Mouse (Mus musculus) yolk sac, embryonic 10.5 days (tissue): ENCODE measurements around the gene Mical1.

Experiments
- DNase-seq: peaks from one replicate; pipeline ENCODE4 v3.0.0-alpha.2; 2017; ENCODE audit warnings: low spot score

The Mical1 gene

DNA sequence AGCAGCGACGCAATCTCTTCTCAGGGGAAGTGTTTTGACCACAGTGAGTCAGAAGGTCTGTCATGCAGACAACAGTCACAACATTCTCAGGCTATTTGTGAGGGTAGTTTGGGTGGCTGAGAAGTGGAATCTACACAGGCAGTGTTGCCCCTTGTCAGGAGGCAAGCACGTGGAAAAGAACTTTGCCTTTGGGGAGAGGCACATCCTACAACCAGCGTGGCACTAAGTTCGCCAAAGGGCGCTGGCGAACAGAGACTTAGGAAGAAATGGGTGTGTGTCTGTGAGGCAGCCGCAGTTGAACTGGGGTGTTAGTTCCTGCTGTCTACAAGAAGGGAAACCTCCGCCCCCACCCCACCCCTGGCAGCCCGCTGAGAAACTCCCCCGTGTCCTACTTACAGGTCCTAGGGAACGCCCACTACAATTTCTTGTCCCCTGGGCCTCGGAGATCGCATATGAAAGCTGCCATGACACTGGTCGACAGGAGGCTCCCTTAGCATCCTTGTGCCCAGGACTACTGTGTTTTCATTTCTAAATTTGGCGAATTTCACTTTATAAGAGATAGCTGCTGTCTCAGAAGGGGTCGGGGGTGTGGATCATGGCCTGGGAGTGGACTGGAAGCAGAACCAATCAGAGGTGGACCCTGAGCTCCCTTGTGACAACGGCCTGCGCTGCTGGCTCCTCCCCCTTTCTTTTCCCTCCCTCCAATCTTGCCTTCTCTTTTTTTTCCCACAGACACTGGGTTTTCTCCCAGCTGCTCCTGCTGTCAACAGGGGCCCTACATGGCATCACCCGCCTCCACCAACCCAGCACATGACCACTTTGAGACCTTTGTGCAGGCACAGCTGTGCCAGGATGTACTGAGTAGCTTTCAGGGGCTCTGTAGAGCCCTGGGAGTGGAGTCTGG lies 1.4 kb downstream of the Mical1 start:
- DNase-seq: peak; percentile 70

DNA sequence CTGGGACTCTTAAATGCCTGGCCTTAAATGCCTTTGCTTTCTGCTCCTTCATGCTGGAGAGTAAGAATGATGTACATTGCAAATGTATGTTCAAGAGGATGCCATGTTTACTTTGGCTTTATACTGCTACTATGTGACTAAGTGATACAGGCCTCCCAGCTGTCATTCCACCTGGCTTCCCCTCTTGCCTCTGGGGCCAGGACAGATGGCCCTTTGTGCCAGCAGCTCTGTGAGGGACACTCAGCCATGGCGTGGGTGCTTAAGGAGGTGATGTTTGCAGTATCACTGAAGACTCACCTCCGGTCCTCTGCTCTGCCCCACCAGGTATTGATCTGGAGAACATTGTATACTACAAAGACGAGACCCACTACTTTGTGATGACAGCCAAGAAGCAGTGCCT lies 3.8 kb downstream of the Mical1 start:
- DNase-seq: no peak

DNA sequence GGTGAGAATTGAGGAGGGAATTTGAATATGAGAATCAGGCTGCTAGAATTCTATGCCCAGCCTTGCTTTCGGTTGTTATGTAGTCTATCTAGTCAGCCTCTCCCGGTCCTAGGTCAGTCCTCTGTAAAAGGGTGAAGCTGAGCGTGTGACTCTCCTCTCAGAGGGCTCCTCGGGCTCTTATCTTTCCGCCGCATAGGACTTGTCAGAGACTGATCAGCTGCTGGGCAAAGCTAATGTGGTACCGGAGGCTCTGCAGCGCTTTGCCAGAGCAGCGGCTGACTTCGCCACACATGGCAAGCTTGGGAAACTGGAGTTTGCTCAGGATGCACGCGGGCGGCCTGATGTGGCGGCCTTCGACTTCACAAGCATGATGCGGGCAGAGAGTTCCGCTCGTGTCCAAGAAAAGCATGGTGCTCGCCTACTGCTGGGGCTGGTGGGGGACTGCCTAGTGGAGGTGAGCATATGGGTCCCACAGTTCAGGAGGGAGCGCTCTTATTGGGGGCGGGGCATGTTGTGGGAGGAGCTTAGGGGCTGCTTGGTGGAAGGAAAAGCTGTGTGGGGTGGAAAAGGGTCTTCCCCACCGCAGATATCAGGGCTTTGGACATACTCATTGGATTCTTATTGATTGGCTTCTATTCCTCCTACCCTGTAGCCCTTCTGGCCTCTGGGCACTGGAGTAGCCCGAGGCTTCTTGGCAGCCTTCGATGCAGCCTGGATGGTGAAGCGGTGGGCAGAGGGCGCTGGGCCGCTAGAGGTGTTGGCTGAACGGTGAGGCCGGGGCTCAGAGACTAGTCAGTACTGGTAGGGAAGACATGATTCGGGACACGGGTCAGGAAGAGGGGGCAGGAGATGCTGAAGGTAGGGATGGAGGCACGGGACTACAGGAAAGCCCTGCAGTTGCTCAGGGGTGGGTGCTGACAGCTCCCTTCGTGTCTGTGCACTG lies 5.1 kb downstream of the Mical1 start:
- no peak for DNase-seq

DNA sequence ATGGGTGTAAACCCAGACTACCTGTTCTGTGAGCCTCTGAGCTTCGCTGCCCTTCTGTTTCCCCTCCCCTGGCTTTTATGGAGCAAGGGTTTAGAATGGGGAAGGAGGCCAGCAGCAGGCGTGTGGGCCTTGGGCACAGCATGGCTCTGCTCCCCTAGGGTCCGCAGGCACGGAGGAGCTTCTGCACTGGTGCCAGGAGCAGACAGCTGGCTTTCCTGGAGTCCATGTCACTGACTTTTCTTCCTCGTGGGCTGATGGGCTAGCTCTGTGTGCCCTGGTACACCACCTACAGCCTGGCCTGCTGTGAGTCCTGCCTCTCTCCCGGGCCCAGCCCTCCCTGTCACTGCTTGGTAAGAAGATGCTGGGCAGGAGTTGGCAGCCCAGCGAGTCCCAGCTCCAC lies 6.3 kb downstream of the Mical1 start:
- no peak for DNase-seq

DNA sequence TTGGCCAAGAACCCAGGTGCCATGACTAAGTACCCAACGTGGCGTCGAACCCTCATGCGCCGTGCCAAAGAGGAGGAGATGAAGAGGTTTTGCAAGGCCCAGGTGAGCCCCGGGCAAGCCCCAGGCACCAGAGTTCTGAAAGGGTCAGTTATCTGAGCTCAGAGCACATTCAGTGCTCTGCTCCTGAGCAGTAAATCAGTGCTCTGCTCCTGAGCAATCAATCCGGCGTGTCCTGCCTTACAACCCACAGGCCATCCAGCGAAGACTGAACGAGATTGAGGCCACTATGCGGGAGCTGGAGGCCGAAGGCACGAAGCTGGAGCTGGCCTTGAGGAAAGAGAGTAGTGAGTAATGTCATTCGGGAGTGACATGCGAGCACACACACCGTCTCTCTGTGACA lies 9.7 kb downstream of the Mical1 start:
- no peak for DNase-seq

DNA sequence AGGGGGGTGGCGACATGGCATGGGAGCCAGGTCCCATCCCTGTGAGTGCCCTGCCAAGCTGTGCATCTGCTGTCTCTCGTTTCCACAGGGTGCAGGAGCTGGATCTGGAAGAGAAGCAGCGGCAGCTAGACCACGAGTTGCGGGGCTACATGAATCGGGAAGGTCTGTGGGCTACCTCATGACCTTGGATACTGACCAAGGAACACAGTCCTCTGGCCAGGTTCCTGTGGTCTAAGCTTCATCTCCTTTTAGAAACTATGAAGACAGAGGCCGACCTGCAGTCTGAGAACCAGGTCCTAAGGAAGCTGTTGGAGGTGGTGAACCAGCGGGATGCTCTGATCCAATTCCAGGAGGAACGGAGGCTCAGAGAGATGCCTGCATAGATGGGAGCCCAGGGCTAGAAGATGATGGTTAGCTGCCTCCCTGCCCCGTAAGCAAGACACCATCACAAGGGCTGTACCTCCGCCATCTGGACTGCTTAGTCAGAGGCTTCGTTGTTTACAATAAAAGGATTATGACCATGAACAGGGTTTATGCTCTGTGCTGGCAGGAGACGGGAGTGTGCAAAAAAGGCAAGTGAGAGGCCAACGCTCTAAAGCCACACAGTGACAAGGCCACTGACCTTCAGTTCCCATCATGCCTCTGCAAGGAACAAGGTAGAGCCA lies 10.5 kb downstream of the Mical1 start:
- DNase-seq: no peak

DNA sequence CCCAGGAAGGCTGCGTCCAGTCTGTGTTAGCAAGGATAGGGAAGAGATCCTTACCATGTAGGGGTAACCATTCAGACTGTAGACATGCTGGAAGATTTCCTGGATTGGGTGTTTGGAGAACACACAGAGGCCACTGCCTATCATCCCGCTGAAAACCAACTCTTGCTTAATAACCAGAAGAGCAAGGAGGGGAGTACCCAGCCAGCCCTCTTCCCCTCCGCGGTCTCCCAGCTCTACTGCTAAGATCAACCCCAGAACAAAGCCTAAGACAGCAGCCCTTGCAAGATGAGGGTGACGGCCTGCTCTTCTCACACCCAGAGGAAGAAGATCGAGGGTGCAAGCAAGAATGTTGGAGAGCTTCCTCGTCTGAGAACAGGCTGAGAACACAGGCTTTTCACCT lies 12.8 kb downstream of the Mical1 start:
- no peak for DNase-seq

DNA sequence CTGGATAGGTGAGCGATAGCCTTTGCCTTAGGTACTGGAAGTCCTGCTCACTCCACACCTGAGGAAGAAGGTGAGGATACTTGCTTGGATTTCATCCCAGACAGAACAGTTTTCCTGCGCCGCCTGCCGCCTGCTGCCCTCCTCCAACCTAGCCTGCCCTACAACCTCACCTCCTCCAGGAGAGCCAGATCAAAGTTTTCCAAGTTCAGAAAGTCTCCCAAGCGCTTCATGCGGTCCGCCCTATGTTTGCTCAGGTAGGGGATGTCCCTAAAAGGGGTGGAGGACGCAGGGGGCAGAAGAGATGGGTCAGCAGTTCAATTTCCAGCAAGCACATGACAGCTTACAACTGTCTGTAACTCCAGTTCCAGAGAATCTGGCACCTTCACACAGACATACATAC lies 13.2 kb downstream of the Mical1 start:
- DNase-seq: peak; percentile 79

DNA sequence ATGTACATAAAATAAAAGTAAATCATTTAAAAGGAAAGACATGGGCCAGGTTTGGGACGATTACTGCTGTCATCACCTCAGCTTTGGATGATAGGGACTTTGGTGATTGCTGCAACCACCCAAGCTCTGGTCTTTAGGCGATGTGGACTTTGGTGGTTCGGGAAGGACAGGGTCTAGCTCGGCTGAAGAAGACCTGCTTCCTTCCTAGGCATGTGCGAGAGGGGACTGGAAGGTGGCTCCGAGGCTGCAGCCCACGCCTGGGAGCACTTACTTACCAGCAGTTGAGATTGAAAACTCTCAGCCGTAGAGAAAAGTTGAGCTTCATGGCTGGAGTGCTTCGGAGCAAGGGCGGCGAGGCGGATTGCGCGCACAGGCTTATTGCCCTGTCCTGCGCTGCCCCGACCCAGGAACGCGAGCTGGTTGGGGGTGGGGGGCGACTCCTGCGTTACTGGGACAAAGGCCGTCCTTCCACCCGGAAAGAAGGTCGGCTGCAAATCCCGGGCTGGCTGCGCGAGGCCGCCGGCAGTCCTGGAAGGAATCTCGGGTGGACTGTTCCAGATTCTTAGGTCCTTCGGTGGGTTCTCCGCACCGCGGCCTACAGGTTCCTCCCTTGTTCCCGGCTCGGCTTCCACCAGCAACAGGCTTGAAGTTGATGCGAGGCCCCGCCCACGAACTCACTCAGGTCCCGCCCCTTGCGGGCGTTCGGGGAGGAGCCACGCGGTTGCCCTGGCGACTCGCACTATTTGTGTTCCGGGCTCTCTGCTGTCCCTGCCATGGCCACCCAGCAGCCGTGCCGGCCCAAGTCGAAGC lies 13.8 kb downstream of the Mical1 start, which contains the start of the genes Smpd2 and Ppil6:
Smpd2 (minus strand) TSS at position 662 of the 810 bp plus-strand sequence.
Ppil6 (plus strand) TSS at position 732 of the 810 bp plus-strand sequence.
- peak; percentile 97 for DNase-seq

DNA sequence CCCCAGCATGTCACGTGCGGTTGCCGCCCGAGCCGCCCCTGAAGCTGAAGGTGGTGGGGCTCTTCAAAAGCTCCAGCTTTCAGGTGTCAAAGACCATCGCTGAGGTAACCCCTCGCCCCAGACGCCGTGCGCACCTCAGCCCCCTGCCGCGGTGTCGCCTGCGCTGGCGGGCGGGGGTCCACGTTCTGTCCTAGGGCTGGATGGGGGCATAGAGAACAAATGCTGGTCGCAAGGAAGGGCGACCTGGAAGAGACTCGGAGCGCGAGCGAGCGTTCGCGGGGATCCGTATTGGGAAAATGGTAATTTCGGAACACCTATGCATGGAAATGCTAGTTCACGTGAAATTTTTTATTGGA lies 14.4 kb downstream of the Mical1 start:
- no peak for DNase-seq

DNA sequence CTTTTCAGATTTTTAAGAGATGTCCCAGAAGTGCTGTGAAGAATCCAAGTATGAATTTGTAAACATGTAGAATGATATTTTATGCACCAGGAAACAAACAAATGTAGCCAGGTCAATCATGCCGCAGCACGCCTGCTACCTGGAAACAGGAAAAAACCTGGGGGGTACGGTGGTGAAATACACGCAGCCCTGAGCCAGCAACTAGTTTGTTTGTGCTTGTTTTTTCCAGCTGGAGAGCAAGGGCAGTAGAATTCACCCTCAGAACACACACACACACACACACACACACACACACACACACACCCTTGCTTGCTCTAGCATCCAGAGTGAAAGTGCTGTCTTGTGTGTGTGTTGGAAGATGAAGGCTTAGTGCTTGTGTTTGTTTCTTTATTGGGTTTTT lies 15.0 kb downstream of the Mical1 start:
- no peak for DNase-seq

DNA sequence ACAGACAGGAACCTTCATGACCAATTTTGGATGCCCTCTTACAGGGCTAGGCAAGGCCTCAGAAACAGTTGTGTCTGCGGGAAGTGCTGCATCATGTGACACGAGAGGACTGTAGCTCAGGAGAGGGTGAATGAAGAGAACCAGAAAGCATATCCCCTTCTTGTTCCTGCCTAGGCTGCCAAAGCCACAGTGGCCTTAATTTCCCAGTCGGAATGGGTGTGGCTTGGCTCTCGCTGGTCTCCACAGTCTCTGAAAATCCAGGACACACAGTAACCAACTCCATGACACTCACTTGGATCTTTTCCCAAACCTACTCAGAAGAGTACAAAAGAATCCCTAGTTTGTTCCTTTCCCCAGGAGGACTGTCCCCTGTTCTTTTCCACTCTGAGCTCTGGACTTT lies 24.8 kb downstream of the Mical1 start:
- DNase-seq: no peak

DNA sequence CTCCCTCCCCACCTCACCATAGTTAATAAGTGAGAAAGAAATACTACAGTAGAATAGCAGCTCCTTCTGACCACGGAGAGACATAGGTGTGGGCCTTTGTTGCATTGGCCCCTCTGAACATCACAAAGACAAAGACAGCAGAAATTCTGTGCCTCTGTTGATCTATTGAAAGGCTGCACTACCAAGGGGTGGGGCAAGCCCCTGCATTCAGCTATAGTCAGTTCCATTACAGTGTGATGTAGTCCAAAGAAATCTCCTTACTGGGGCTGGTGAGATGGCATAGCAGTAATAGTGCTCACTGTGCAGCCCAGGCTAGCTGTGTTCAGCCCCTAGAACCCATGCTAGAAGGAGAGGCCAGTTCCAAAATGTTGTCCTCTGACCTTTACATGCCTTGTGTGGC lies 28.9 kb downstream of the Mical1 start:
- no peak for DNase-seq

DNA sequence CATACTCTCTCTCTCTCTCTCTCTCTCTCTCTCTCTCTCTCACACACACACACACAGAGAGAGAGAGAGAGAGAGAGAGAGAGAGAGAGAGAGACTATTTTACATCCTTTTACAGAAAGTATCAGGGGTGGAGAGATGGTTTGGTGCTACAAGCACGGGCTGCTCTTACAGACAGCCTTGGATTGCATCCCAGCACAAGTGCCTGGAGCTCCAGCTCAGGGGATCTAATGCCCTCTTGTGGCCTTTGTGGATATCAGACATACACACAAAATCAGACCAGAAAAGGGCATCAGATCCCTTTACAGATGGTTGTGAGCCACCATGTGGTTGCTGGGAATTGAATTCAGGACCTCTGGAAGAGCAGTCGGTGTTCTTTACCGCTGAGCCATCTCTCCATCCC lies 29.3 kb downstream of the Mical1 start:
- peak; percentile 56 for DNase-seq

DNA sequence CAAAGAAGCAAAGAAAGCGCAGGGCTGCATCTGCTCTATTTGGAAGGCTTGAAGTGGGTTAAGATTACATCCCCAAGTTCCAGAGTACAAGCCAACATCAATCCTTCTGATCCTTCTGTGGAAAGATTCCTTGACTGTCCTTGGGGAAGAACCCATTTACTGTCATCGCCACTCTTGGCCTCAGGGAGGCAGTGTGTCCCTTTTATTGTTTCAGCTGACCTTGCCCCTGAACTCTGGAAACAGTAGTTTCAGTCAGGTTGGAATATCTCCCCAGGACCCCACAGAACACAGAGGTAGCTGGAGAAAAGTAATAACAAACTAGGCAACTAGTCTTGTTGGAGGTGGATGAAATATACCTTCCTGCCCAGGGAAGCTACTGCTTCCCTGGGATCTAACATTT lies 33.0 kb downstream of the Mical1 start:
- no peak for DNase-seq

DNA sequence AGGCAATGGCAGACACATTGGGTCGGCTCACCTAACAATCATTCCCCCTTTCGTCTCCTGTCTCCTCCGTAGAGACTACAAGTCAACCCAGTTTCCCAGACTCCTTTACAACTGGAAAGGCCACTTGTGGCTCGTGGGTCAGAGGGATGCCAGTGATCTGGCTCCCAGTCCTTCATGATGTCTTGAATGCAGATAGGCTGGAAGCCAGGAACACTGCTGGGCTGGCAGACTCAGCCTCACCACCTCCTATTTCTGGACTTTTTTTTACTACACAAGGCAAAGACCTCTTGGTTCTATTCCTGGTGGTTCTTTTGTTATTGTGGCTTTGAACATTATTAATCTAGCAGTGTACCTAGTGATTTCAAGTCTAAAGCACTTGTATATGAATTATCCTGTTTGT lies 38.2 kb downstream of the Mical1 start:
- DNase-seq: no peak

DNA sequence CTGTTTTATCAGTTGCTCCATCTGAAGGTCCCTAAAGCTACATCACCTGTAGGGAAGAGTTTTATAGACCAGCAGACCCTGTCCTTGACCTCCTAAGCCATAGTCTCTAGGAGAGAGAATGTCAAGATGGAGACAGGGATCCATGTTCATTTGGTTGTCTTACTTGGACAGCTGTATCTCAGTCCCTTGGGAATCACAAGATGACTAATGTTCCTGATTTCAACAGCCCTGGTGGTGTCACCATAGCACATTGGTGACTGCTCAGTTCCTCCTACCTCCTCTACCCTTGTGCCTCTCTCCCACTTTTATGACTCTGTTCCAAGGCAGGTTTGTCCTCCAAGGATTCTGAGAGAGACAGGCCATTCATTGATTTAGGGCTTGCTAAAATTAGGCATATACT lies 38.8 kb downstream of the Mical1 start:
- DNase-seq: no peak

DNA sequence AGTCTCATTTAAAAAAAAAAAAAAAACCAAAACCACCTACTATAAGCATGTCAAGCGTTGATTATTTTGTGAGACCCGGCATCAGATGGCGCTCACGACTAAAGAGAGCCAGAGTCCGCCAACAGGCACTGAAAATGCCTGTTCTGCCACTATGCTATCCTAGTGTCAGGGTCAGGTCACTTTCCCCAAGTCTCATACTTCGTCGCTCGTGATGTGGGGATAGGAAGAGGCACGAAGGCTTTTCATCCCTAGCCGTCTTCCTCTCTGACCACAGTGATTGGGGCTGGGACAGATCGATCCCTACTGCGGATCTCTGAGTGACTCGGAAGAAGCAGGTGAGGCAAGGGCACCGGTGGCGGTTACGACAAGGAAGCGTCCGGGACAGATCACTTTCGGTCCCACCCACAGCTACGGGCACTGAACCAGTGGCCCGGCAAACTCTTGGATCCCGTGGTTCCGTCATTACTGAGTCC lies 42.4 kb downstream of the Mical1 start:
- DNase-seq: peak; percentile 86

DNA sequence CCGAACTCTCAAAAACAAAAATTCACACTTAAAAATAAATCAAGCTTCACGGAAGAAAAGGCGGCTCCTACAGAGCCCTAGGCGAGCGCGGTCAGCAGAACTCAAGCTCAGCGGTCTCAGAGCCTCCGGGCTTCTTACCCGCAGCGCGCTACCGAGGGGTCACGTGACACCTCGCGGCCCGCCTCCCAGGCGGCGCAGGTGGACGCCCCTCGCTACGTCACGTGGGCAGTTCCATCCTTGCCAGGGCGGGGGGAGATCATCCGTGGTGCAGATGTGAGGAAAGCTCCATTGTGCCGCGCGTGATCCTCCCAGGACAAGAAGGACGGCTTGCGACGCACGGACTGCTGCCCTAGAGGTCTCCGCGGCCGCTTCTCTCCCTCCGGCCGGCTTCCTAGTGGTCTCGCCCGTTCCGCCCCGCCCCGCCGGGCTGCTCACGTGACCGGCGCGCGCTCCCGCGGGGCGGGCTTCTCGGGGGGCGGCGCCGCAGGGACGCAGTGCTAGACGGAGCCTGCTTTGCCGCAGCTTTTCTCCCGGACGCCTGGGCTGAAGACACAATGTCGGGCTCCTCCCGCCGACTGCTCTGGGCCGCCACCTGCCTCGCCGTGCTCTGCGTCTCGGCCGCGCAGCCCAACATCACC lies 43.0 kb downstream of the Mical1 start, which contains the start of gene Cd164:
Cd164 (plus strand) TSS at position 434 of the 638 bp plus-strand sequence.
- DNase-seq: peak; percentile 92

DNA sequence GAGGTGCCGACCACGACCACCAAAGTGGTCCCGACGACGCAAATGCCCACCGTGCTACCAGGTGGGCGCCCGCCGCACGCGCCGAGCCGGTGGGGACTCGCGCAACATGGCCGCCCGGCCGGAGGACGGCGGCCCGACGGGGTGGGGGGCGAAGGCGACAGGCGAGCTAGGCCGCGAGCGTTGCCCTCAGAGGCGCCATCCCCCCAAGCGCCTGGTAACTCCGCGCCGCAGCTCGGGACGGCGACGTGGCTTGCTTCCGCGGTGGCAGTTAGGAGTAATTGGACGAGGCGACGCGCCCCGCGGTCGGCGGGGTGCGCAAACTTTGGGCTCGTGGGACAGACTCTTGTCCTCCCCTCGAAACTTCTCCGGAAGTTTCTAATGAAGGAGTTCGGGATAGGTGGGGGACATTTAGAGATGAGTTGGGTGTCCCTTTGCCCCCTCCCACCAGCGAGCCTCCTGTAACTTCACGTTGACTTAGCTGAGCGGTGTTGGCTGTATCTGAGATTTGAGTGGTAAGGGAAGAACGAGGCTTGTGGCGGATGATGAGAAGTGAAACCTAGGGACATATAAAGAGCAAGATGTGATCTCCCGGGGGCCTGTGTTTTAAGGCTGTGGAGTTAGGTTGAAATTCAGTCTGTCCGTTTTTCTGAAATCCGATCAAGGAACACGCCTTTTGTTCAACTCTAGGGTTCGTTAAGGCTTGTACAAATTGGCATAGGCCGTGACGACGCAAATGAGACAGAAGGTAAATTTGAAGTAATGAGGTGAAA lies 43.7 kb downstream of the Mical1 start:
- DNase-seq: no peak
